Mouse (Mus musculus) megakaryocyte, embryonic 14.5 days (primary cell): ENCODE data around the gene C1qtnf3.

ENCODE experiments used
- FLI1 ChIP-seq: IDR thresholded peaks from 2 replicates; pipeline ENCODE4 v1.6.1; 2012; ENCODE audit warnings: low read length, inconsistent platforms, mixed read lengths
- GATA1 ChIP-seq: IDR thresholded peaks from 3 replicates; pipeline ENCODE4 v1.6.1; 2012; ENCODE audit warnings: mixed read lengths, low read length, inconsistent platforms, borderline replicate concordance

DNA sequence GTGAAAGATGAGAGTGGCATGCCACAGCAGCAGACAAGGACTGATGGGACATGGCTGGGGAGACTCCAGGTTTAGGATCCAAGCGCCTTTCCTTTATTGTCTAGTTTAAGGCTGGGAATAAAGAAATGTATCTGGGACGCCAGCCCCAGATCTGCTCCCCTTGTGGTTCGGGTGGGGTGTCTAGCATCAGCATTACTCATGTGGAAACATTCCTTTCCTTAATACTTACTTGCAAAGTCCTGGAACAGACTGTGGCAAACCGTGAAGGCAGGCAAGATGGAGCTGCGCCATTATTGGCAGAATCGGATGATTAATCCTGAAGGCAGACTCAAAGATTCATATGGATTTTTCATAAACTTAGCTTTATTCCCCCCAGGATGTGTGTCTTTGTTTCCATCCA lies 10.2 kb upstream of the C1qtnf3 start:
- TF ChIP-seq GATA1: no peak
- TF ChIP-seq FLI1: no peak
